In the genomic region with DNA sequence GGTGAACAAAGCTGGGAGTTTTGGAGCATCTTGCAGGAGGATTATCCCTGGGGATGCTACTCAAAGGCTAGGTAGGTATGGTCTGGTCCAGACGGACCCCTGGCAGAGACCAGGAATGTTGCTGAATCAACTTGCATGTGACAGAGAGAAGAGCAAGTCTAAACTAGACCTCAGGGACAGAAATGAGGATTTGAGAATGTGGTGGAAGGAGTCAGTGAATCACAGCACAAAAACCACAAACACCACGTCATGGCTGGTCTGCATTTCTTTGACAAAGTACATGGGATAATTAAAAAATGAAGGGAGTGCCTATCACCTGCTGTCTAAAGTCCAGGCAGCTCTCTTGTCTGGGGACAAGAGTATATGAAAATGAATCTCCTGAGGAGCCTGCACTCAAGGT, we compare ENCODE assay signal across 20 mouse cellular contexts.
"Had no signal": no experiment of that assay in that cellular context is flagged by ENCODE, and none has a peak within 500 bp of the region (broad histone marks: within the 10 kb centered on the region; RNA-seq: fewer than 3 reads in every experiment).

No protein-coding gene starts in this region.

- H3K27ac ChIP-seq: kidney, postnatal 0 days; layer of hippocampus, adult 2 months; limb, embryonic 10.5 days; limb, embryonic 13.5 days; liver, embryonic 12.5 days; liver, embryonic 15.5 days; lung, embryonic 15.5 days; midbrain, embryonic 12.5 days; midbrain, embryonic 15.5 days; neural tube, embryonic 13.5 days had no signal

- H3K4me2 ChIP-seq: limb, embryonic 13.5 days; liver, embryonic 12.5 days; liver, embryonic 15.5 days; lung, embryonic 15.5 days; midbrain, embryonic 12.5 days; midbrain, embryonic 15.5 days; neural tube, embryonic 13.5 days had no signal

- H3K4me1 ChIP-seq: liver, embryonic 12.5 days; liver, embryonic 15.5 days; midbrain, embryonic 15.5 days had no signal

- H3K9ac ChIP-seq: limb, embryonic 13.5 days; liver, embryonic 12.5 days; liver, embryonic 15.5 days; lung, embryonic 15.5 days; midbrain, embryonic 12.5 days; midbrain, embryonic 15.5 days; neural tube, embryonic 13.5 days had no signal

- H3K27me3 ChIP-seq: limb, embryonic 13.5 days; liver, embryonic 15.5 days; lung, embryonic 15.5 days; midbrain, embryonic 12.5 days; midbrain, embryonic 15.5 days; neural tube, embryonic 13.5 days had no signal

- H3K36me3 ChIP-seq: limb, embryonic 10.5 days; limb, embryonic 13.5 days; liver, embryonic 12.5 days; liver, embryonic 15.5 days; lung, embryonic 15.5 days; midbrain, embryonic 12.5 days; midbrain, embryonic 15.5 days; neural tube, embryonic 13.5 days had no signal

- H3K4me3 ChIP-seq: layer of hippocampus, adult 2 months; limb, embryonic 10.5 days; limb, embryonic 13.5 days; liver, embryonic 12.5 days; liver, embryonic 15.5 days; lung, embryonic 15.5 days; midbrain, embryonic 12.5 days; midbrain, embryonic 15.5 days; neural tube, embryonic 13.5 days had no signal

- H3K9me3 ChIP-seq: limb, embryonic 10.5 days; limb, embryonic 13.5 days; liver, embryonic 15.5 days; lung, embryonic 15.5 days; midbrain, embryonic 12.5 days; midbrain, embryonic 15.5 days; neural tube, embryonic 13.5 days had no signal

- DNase-seq: kidney, postnatal 25 days; layer of hippocampus, adult 9-11 months; liver; lung, adult 18-20 months; lung, postnatal 10 days; lung, postnatal 36 days; retina, postnatal 1 day; thymus, adult 2 months; thymus, postnatal 14 days; thymus, postnatal 4 days had no signal

- ATAC-seq: liver, embryonic 12.5 days; midbrain, embryonic 15.5 days had no signal
